Mouse (Mus musculus): ENCODE data around the gene 2010003K11Rik. TPM values are rescaled to one million over a fixed set of nuclear protein-coding genes. Genes with fewer than 3 reads are reported as not detected.

The 2010003K11Rik gene
- total and polyA plus RNA-seq, 3 experiments, result 0.70 TPM; not detected in 2

DNA sequence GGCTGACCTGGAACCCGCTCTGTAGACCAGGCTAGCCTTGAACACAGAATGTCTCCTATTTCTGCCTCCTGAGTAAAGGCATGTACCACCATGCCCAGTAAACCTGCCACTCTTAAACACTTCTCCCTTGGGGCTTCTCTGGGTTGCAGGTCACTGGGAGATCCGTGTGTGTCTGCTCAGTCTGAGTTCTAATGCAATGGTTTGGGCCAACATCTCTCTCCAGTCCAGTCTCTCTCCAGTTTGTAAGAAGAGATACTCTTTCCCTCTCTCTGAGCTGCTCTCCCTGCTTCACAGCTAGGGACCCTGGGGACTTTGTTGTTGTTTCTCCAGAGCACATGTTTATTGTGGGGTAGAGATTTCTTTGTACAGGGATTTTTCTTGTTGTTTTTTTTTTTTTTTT, 17.9 kb upstream of the 2010003K11Rik start:
- 60% methylated on average over 2 of the region's 2 CpGs for WGBS

DNA sequence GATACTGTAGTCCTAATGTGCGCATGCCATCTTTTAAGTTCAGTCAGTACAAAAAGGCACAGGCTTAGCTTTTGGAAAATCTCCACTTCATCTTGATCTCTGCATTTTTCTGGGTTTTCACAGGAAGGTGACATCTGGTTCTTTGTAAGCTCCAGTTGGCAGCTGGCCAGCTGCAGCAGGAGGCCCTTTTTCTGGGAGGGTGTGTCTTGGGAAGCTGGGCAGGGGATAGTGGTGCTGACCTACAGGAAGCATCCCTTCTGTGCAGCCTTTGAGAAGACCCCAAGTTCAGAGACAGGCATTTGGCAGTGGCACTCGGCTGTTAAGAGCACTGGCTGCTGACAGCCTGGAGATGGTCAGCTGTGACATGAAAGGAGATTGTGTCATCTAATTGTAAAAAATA, 17.4 kb upstream of the 2010003K11Rik start:
- TF ChIP-seq CTCF (IDR thresholded peaks at IDR 0.05), result no peak
- TF ChIP-seq POLR2A (IDR thresholded peaks at IDR 0.05; ENCODE audit: insufficient read depth, low read depth, low read length), result no peak
- TF ChIP-seq EP300 (IDR thresholded peaks at IDR 0.05; ENCODE audit: insufficient read depth, low read depth, low read length), result no peak
- DNase-seq, result no peak
- Histone ChIP-seq H3K27me3 (ENCODE audit: control insufficient read depth, insufficient read depth, low read length) (no peaks in the 10 kb centered on the region), H3K36me3 (ENCODE audit: control insufficient read depth, insufficient read depth, low read length) (no peaks in the 10 kb centered on the region), H3K4me1 (ENCODE audit: control insufficient read depth, insufficient read depth, low read length) (peaks cover 4% of the 10 kb centered on the region; the same call in 1 of the 2 replicates), H3K27ac (no peak overlapping the region), H3K79me2 (replicated peaks; ENCODE audit: control insufficient read depth, insufficient read depth, low read length) (no peaks in the 10 kb centered on the region), H3K9ac (ENCODE audit: low read depth, low read length) (no peak overlapping the region), H3K4me3 (no peak overlapping the region)
- 50% methylated on average over 2 of the region's 2 CpGs for WGBS
- intact Hi-C loops (cut with DNase I), result loop anchor here (10.0 kb wide), 1 partner anchor 319 kb away; the partner anchor contains the start of genes Ccdc87 and Ccs

More for the DNA sequence above, 17.9 kb upstream of the 2010003K11Rik start:
- H3K4me3 ChIP-seq, result no peak overlapping the region
- no peaks in the 10 kb centered on the region for H3K36me3 ChIP-seq (ENCODE audit: control insufficient read depth, insufficient read depth, low read length)
- no peaks in the 10 kb centered on the region for H3K27me3 ChIP-seq (ENCODE audit: control insufficient read depth, insufficient read depth, low read length)
- DNase-seq, result no peak
- no peak for TF ChIP-seq EP300 (IDR thresholded peaks at IDR 0.05; ENCODE audit: insufficient read depth, low read depth, low read length)
- TF ChIP-seq POLR2A (IDR thresholded peaks at IDR 0.05; ENCODE audit: insufficient read depth, low read depth, low read length), result no peak
- no peak for TF ChIP-seq CTCF (IDR thresholded peaks at IDR 0.05)
- H3K79me2 ChIP-seq (replicated peaks; ENCODE audit: control insufficient read depth, insufficient read depth, low read length), result no peaks in the 10 kb centered on the region
- intact Hi-C loops (cut with DNase I), result loop anchor here (10.0 kb wide), 1 partner anchor 319 kb away; the partner anchor contains the start of genes Ccdc87 and Ccs
- no peak overlapping the region for H3K27ac ChIP-seq
- H3K9ac ChIP-seq (ENCODE audit: low read depth, low read length), result no peak overlapping the region
- peaks cover 2% of the 10 kb centered on the region; the same call in 1 of the 2 replicates for H3K4me1 ChIP-seq (ENCODE audit: control insufficient read depth, insufficient read depth, low read length)

DNA sequence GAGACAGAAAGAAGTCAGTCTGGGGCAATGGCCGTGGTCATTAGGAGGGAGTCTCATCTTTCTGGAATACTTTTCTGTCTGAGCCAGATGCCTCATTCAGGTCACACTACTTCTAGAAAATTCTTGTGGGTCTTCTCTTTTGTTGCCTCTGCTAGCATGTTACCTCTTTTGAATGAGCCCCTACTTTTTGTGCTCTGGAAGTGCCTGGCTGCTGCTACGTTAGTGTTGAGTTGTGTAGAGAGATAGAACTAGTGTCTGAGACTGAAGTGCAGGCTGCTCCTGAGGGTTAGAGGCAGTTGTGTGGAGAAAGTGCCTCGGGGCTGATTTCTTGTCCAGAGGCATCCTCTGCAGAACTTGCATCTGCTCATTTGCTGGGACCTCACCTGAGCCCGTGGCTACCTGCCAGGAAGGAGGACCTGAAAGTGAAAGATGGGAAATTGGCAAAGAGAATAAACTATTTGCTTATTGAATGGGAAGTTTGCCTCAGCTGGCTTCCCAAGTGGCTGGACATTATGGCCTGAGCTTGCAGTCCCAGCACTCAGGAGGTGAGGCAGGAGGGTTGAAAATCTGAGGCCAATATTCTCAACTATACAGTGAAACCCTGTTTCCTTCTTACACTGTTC, 15.0 kb upstream of the 2010003K11Rik start:
- intact Hi-C loops (cut with DNase I), result loop anchor here (10.0 kb wide), 1 partner anchor 321 kb away; the partner anchor contains the start of genes Ccdc87 and Ccs
- Histone ChIP-seq H3K79me2 (replicated peaks; ENCODE audit: control insufficient read depth, insufficient read depth, low read length) (no peaks in the 10 kb centered on the region), H3K36me3 (ENCODE audit: control insufficient read depth, insufficient read depth, low read length) (no peaks in the 10 kb centered on the region), H3K9ac (ENCODE audit: low read depth, low read length) (no peak overlapping the region), H3K4me1 (ENCODE audit: control insufficient read depth, insufficient read depth, low read length) (peaks cover 4% of the 10 kb centered on the region; the same call in 1 of the 2 replicates), H3K27ac (no peak overlapping the region), H3K27me3 (ENCODE audit: control insufficient read depth, insufficient read depth, low read length) (no peaks in the 10 kb centered on the region), H3K4me3 (no peak overlapping the region)
- DNase-seq, result no peak
- TF ChIP-seq CTCF (IDR thresholded peaks at IDR 0.05) (no peak), POLR2A (IDR thresholded peaks at IDR 0.05; ENCODE audit: insufficient read depth, low read depth, low read length) (no peak), EP300 (IDR thresholded peaks at IDR 0.05; ENCODE audit: insufficient read depth, low read depth, low read length) (no peak)
- 74% methylated on average over 4 of the region's 4 CpGs for WGBS

DNA sequence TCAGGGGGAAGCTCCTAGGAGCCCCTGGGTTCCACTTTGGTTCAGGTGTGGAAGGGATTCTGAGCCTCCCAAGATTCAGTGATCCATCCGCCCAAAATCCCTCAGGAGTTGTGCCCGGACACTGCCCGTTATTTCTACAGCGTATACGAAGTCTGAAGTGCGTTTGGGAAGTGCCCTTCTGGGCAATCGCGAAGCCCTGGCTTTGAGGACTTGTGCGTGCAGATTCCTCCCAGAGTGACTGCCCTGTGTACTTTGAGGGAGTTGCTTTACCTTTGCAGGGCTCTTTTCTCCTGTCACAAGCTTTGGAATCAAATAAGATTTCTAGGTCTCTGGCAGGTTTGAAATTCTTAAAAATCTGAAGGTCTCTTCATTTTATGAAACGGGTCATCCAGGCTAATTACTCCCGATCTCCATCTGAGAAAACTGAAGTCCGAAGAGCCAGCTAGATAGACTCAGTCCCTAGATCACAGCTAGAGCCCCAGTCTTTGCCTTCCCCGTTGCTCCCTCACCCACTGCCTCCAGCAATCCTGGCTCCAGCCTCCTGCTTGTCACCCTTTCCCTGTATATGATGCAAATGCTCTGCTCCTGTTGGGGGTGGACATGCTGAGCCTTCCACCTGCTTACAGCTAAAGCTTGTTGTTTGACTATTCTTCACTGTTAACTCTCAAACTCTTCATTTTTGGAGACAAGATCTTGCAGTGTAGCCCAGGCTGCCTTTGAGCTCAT, 12.9 kb upstream of the 2010003K11Rik start:
- WGBS, result 12% methylated on average over 13 of the region's 13 CpGs
- Histone ChIP-seq H3K79me2 (replicated peaks; ENCODE audit: control insufficient read depth, insufficient read depth, low read length) (no peaks in the 10 kb centered on the region), H3K9ac (ENCODE audit: low read depth, low read length) (no peak overlapping the region), H3K27ac (no peak overlapping the region), H3K4me1 (ENCODE audit: control insufficient read depth, insufficient read depth, low read length) (0 out of 2 replicates have a peak, but pooled peaks cover 4% of the 10 kb centered on the region), H3K4me3 (peak overlapping the region; percentile 82; the same call in 1 of the 2 replicates), H3K36me3 (ENCODE audit: control insufficient read depth, insufficient read depth, low read length) (no peaks in the 10 kb centered on the region), H3K27me3 (ENCODE audit: control insufficient read depth, insufficient read depth, low read length) (no peaks in the 10 kb centered on the region)
- no peak for DNase-seq
- intact Hi-C loops (cut with DNase I), result loop anchor here (10.0 kb wide), 1 partner anchor 324 kb away; the partner anchor contains the start of genes Ccdc87 and Ccs
- TF ChIP-seq EP300 (IDR thresholded peaks at IDR 0.05; ENCODE audit: insufficient read depth, low read depth, low read length) (no peak), CTCF (IDR thresholded peaks at IDR 0.05) (no peak), POLR2A (IDR thresholded peaks at IDR 0.05; ENCODE audit: insufficient read depth, low read depth, low read length) (no peak)

DNA sequence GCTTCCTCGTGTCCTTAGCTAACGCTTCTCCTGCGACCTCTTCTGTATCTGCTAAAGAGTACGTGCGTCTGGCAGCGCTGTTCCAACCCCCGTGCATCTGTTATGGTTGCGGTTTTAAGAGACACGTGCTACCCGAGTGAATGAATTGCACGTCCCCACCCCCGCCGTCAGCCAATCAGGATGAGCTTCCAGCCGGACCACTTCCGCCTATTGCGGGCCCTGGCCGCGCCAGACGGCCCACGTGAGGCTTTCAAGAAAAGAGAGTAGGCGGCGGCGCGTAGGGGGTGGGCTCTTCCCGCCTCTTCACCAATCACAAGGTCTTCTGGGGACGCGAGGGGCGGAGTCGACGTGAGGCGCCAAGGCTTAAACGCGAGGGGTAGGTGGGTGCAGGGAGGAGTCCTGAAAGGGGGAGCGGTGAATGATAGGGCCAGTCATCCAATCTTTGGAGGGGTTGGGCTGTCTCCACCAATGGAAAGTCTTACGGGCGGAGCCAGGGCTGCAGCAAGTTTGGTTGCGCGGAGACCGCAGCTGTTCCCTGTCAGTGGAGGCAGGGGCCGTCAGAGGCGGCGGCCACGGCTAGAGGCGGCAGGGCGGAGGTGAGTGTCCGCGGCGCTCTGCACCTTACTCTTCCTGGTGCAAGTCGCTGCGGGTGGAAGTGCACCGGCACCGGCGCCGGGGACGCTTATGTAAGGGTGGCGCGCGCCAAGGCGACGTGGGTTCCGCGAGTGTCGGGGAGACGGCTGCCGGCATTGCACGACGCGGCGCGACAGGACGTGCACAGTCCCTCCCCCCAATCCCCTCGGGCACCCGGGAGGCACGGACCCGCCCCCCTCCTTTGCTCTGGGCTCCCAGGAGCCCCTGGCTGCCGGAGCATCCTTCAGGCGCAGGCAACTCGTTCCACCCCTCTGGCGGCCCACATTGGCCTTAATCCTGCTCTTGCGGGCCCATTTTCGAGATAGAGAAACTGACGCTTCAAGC, 11.9 kb upstream of the 2010003K11Rik start, which contains the start of gene Pcx:
Pcx (plus strand) TSS at position 487 of the 978 bp plus-strand sequence.
- Histone ChIP-seq H3K9ac (ENCODE audit: low read depth, low read length) (peak within 1 kb of the TSS; percentile 80), H3K36me3 (ENCODE audit: control insufficient read depth, insufficient read depth, low read length) (no peaks in the 10 kb centered on the region), H3K27me3 (ENCODE audit: control insufficient read depth, insufficient read depth, low read length) (no peaks in the 10 kb centered on the region), H3K4me1 (ENCODE audit: control insufficient read depth, insufficient read depth, low read length) (0 out of 2 replicates have a peak, but pooled peaks cover 2% of the 10 kb centered on the region), H3K27ac (peak within 1 kb of the TSS; percentile 74), H3K79me2 (replicated peaks; ENCODE audit: control insufficient read depth, insufficient read depth, low read length) (no peaks in the 10 kb centered on the region), H3K4me3 (peak within 1 kb of the TSS; percentile 82)
- WGBS, result under 1% methylated on average over 82 of the region's 82 CpGs
- intact Hi-C loops (cut with DNase I), result loop anchor here (10.0 kb wide), 1 partner anchor 325 kb away; the partner anchor contains the start of genes Ccdc87 and Ccs
- TF ChIP-seq EP300 (IDR thresholded peaks at IDR 0.05; ENCODE audit: insufficient read depth, low read depth, low read length) (peak; percentile 81; the same call in 1 of the 2 replicates), CTCF (IDR thresholded peaks at IDR 0.05) (no peak; the same call in 1 of the 2 replicates), POLR2A (IDR thresholded peaks at IDR 0.05; ENCODE audit: insufficient read depth, low read depth, low read length) (peak; percentile 85)
- peak; percentile 98 to 100 for DNase-seq

All from heart, adult 2 months (tissue).